Mouse (Mus musculus) right cerebral cortex, postnatal 10 days (tissue): Measurements from ENCODE around the gene Prdm5.

Experiments
- DNase-seq, 2 experiments: peaks; one replicate each; pipeline ENCODE4 v3.0.0; 2021; ENCODE audit warnings: low spot score in 2 of 2

The Prdm5 gene

GRCm38 (mm10) chr6:65831443-65831842 lies 52.7 kb downstream of the Prdm5 start:
- no peak for DNase-seq

- DNase-seq = no peak
Measured at GRCm38 (mm10) chr6:65834013-65834412, 55.2 kb downstream of the Prdm5 start.

GRCm38 (mm10) chr6:65842579-65842978 lies 63.8 kb downstream of the Prdm5 start:
- DNase-seq = no peak

GRCm38 (mm10) chr6:65849127-65849526 lies 70.3 kb downstream of the Prdm5 start:
- DNase-seq = no peak

- no peak for DNase-seq
Measured at GRCm38 (mm10) chr6:65849687-65850086, 70.9 kb downstream of the Prdm5 start.

GRCm38 (mm10) chr6:65850221-65850620 lies 71.4 kb downstream of the Prdm5 start:
- DNase-seq = no peak

- no peak for DNase-seq
Measured at GRCm38 (mm10) chr6:65854020-65854419, 75.2 kb downstream of the Prdm5 start.

- no peak for DNase-seq
Measured at GRCm38 (mm10) chr6:65854585-65854984, 75.8 kb downstream of the Prdm5 start.

- no peak for DNase-seq
Measured at GRCm38 (mm10) chr6:65860609-65861008, 81.8 kb downstream of the Prdm5 start.

- DNase-seq = no peak
Measured at GRCm38 (mm10) chr6:65862836-65863235, 84.0 kb downstream of the Prdm5 start.

GRCm38 (mm10) chr6:65864233-65864632 lies 85.4 kb downstream of the Prdm5 start:
- DNase-seq = no peak

GRCm38 (mm10) chr6:65864919-65865318 lies 86.1 kb downstream of the Prdm5 start:
- DNase-seq = no peak

GRCm38 (mm10) chr6:65865861-65866260 lies 87.1 kb downstream of the Prdm5 start:
- no peak for DNase-seq

GRCm38 (mm10) chr6:65871754-65872278 lies 93.0 kb downstream of the Prdm5 start:
- DNase-seq = no peak

GRCm38 (mm10) chr6:65878300-65878699 lies 99.5 kb downstream of the Prdm5 start:
- no peak for DNase-seq

- DNase-seq = no peak
Measured at GRCm38 (mm10) chr6:65888835-65889234, 110.0 kb downstream of the Prdm5 start.

GRCm38 (mm10) chr6:65892045-65892660 lies 113.4 kb downstream of the Prdm5 start:
- DNase-seq = no peak

- DNase-seq = no peak
Measured at GRCm38 (mm10) chr6:65906657-65907182, 127.9 kb downstream of the Prdm5 start.

GRCm38 (mm10) chr6:65915421-65915820 lies 136.6 kb downstream of the Prdm5 start:
- peak in 1 of 2 experiments; percentile 17 for DNase-seq

- DNase-seq = no peak
Measured at GRCm38 (mm10) chr6:65921703-65922102, 142.9 kb downstream of the Prdm5 start.

GRCm38 (mm10) chr6:65923501-65924084 lies 144.8 kb downstream of the Prdm5 start:
- DNase-seq = no peak

GRCm38 (mm10) chr6:65925737-65926333 lies 147.0 kb downstream of the Prdm5 start:
- DNase-seq = no peak

GRCm38 (mm10) chr6:65930523-65930922 lies 151.7 kb downstream of the Prdm5 start:
- no peak for DNase-seq
